Mouse (Mus musculus) testis, postnatal 10 days (tissue): ENCODE measurements around the gene Spata3.
"Not testable (repeated sequence)": the region's sequence is repeated elsewhere in the genome, so short reads cannot be mapped to it uniquely, and the experiment has no call there.

Experiments used
- DNase-seq: peaks from one replicate; pipeline ENCODE4 v3.0.0; 2021; ENCODE audit warnings: low spot score

The Spata3 gene

DNA sequence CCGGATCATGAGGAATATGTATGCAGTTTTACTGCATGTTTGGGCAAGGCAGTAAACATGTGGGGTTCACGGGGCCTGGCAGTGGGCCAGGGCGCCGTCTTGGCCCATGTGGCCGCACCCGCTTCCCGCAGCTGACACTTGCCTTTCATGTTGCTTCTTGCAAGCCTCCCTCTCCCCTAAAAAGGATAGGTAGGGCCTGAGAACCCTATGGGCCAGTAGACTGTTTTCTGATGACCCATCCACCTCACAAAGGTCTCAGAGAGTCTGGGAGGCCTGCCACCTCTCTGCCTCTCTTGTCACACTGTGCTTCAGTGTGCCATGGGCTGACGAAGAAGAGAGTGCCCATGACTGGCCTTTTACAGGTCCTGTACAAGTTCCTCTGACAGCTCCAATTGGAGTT is at the start of gene Spata3:
TSS of gene Spata3 (plus strand) at position 301 of the 400 bp plus-strand sequence.
- DNase-seq: no peak

- no peak for DNase-seq
Observed at GRCm38 (mm10) chr1:85969081-85969480, 47.5 kb upstream of the Spata3 start.

DNA sequence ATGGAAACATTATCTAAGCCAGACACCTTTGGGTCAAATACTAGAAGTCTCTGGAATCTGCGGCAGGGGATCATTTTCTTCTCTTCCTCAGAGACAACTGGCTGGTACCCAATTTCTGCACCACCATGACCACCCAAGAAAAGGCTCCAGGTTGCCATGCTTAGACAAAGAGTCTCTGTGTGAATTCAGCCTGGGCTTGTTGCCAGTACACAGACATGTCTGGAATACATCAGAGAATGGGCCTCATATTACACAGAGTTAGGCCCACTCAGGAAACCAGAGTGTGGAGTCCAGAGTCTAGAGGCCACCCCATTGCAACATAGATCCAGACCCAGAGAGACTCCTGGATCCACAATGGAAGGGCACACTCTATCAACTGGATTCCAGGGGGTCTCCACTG is 47.1 kb upstream of the Spata3 start:
- no peak for DNase-seq

DNA sequence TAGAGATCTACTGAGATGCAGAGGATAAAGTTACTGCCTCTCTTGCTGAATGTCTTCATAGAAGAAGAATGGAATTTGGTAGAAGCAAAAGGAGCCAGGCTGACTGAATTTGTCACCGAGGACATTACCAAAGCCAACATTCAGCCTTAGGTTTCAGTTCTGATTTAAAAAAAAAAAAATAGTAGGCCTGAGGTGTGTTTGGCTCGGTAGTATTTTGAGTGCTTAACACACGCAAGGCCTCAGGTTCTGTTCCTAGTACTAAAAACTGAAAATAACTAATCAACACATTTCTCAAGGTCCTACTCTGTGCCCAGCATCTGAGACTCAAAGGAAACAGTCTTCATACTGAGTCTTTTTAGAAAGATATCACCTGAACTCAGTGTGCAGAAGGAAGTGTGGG is 45.5 kb upstream of the Spata3 start:
- DNase-seq: no peak

DNA sequence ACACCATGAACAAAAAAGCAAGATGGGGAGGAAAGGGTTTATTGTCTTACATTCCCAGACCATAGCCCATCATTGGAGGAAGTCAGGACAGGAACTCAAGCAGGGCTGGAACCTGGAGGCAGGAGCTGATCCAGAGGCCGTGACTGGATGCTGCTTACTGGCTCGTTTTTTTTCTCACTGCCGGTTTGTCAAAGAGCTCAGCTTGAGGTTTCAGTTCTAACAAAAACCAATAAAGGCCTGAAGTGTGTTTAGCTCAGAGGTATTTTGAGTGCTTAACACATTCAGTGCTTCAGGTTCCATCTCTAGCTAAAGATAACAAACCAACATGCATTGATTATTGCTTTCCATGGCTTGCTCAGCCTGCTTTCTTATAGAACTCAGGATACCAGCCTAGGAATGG is 44.3 kb upstream of the Spata3 start:
- DNase-seq: no peak

GRCm38 (mm10) chr1:85973468-85973877 is 43.1 kb upstream of the Spata3 start:
- DNase-seq: no peak

DNA sequence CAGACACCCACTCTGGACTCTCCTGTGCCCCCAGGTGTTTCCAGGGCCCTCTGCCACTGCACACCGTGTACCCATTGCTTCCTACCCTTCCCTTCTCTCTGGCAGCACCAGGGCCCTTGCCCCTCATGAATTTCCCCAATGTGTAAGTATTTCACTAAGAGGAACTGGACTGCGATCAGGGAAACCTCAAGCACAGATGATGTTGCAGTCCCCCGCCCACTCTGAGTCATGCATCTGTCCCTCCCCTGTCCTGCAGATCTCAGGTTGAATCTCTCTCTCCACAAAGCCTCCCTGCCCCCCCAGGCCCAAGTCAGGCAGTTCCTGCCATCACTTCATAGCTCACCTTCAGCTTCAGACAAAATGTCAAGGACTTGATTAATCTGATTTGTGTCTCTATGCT is 38.9 kb upstream of the Spata3 start:
- DNase-seq: no peak

- DNase-seq: peak; percentile 82
Observed at GRCm38 (mm10) chr1:85981738-85982357, 34.8 kb upstream of the Spata3 start.

DNA sequence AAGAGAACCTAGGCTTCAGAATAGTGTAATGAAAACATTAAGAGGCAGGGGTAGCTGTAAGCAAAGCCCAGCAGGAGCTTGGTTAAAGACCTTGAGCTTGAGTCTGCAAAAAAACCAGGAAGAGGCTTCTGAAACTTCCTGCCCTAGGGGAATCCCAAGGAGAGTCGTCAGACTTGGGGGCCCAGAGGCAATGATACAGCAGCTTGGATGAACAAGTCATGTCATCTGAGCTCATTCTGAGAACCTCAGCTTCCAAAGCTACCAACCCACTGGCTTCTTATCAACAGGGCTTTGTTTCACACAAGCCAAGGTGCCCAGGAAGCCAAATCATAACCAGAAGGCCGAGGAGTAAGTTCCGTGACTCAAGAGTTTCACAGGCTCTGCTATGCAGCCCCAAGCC is 30.8 kb upstream of the Spata3 start:
- DNase-seq: no peak

DNA sequence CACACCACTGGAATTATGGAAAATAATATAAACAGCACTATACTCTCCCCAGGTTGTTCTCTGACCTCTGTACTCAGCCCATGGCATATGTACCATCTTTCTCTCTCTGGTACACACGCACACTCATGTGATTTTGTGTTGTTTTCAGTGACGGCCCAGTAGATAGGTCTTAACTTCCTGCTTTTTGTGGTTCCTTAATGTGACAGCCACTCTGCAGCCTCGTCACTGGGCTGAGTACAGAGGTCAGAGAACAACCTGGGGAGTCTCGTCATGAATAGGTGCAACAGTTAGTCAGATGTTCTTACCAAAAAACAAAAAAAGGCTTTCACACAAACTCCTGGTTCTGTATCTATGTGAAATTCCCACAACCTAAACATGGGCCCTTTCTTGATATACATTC is 28.3 kb upstream of the Spata3 start:
- no peak for DNase-seq

- not testable (repeated sequence) for DNase-seq
Observed at GRCm38 (mm10) chr1:85988882-85989281, 27.7 kb upstream of the Spata3 start.

- DNase-seq: peak; percentile 53
Observed at GRCm38 (mm10) chr1:85992175-85992574, 24.4 kb upstream of the Spata3 start.

GRCm38 (mm10) chr1:85993541-85993940 is 23.1 kb upstream of the Spata3 start:
- no peak for DNase-seq

- DNase-seq: no peak
Observed at GRCm38 (mm10) chr1:85997221-85997620, 19.4 kb upstream of the Spata3 start.

- no peak for DNase-seq
Observed at GRCm38 (mm10) chr1:85998012-85998411, 18.6 kb upstream of the Spata3 start.

DNA sequence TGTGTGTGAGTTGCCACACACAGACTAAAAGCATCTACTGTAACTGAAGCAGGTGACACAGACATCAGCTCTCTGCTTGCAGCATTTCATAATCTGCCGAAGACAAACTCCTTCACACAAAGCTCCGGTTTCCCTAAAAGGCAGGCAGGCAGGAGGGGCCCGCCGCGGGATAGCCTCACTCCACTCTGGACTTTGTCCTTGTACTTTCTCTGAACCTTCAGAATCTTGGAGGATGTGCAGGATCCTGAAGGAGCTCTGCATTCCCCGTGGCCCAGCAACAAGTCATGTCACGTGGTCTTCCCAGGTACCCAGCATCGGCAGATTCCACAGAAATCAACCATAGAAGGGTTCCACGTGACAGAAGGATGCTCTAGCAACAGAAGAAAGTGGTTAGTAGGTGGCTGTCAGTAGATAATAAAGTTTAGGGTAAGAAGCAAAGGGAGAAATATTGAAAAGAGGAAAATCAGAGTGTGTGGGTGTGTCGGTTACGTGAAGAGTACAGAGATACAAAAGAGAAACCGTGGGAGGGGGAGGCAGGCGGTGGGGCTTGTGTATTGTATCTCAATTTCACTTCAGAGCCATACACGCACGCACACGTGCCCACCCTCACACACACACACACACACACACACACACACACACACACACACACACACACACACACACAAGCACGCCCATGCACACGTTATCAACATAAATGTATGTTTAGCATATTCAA is 16.6 kb upstream of the Spata3 start:
- DNase-seq: no peak

GRCm38 (mm10) chr1:86005540-86005939 is 11.1 kb upstream of the Spata3 start:
- no peak for DNase-seq

- no peak for DNase-seq
Observed at GRCm38 (mm10) chr1:86006040-86006439, 10.6 kb upstream of the Spata3 start.

DNA sequence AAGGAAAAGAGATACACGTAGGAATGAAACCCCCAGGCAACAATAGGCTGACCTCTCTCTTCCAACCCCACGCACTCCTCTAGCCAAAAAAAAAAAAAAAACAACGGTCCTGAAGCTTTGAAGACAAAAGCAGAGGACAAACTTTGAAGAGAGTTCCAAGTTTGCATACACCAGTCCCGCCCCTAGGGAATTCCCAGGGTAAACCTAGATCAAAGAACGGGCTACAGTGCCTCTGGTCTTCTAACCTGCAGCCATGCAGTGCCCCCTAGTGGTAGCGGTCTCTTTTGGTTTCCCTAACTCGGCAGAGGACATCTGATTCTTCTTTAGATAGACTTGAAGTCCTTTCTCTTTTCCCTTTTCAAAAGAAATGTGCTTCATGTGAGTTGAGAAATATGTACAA is 8.8 kb upstream of the Spata3 start:
- peak; percentile 97 for DNase-seq

DNA sequence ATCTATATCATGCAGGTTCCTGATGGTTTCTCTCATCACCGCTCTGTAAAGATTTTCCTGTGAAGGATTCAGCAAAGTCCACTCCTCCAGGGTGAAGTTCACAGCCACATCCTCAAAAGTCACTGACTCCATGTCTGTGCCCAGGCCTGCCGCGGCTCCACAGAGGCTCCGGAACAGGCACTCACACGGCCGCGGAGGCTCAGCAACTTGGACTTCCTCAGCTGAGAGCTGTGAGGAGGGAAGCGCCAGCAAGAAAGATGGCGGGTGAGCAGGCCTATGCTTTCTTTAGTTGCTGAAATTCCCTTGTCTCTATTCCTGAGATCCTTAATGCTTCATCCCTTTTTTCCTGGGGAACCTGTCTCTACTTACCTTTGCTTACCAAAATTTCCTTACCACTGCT is 858 bp upstream of the Spata3 start:
- not testable (repeated sequence) for DNase-seq

- DNase-seq: peak; percentile 64
Observed at GRCm38 (mm10) chr1:86018235-86019055, 1.8 kb downstream of the Spata3 start.

GRCm38 (mm10) chr1:86021365-86021989 is 4.9 kb downstream of the Spata3 start:
- no peak for DNase-seq
